Comparison of ENCODE assay signal across 35 mouse cellular contexts in genomic region chr19:23875819-23876218, GRCm38 (mm10).
"Had no signal": no experiment of that assay in that cellular context is flagged by ENCODE, and none has a peak within 500 bp of the region (broad histone marks: within the 10 kb centered on the region; RNA-seq: fewer than 3 reads in every experiment).

No protein-coding gene starts in this region.

- H3K9ac ChIP-seq: heart, embryonic 12.5 days; heart, embryonic 13.5 days; heart, embryonic 15.5 days; hindbrain, embryonic 12.5 days; hindbrain, embryonic 13.5 days; hindbrain, embryonic 14.5 days; hindbrain, embryonic 15.5 days; intestine, embryonic 15.5 days; kidney, embryonic 15.5 days had no signal

- ATAC-seq: hindbrain, embryonic 16.5 days; hindbrain, postnatal 0 days; inflammation-experienced regulatory T-cells, adult 6 months; intestine, embryonic 15.5 days; intestine, embryonic 16.5 days; intestine, postnatal 0 days had no signal

- H3K4me1 ChIP-seq: heart, embryonic 13.5 days; hindbrain, embryonic 10.5 days; hindbrain, embryonic 12.5 days; intestine, embryonic 15.5 days; kidney, embryonic 15.5 days had no signal

- H3K4me3 ChIP-seq: heart, embryonic 10.5 days; heart, embryonic 12.5 days; heart, embryonic 13.5 days; heart, embryonic 15.5 days; hindbrain, embryonic 10.5 days; hindbrain, embryonic 12.5 days; hindbrain, embryonic 13.5 days; hindbrain, embryonic 15.5 days; intestine, embryonic 15.5 days; kidney, embryonic 15.5 days; layer of hippocampus, adult 2 months had no signal

- H3K9me3 ChIP-seq: heart, embryonic 10.5 days; heart, embryonic 12.5 days; heart, embryonic 13.5 days; heart, embryonic 15.5 days; hindbrain, embryonic 10.5 days; hindbrain, embryonic 12.5 days; hindbrain, embryonic 13.5 days; hindbrain, embryonic 15.5 days; intestine, embryonic 15.5 days; kidney, embryonic 15.5 days had no signal

- H3K36me3 ChIP-seq: heart, embryonic 10.5 days; heart, embryonic 12.5 days; heart, embryonic 13.5 days; heart, embryonic 15.5 days; hindbrain, embryonic 10.5 days; hindbrain, embryonic 12.5 days; hindbrain, embryonic 13.5 days; hindbrain, embryonic 15.5 days; intestine, embryonic 15.5 days; kidney, embryonic 15.5 days had no signal

- H3K27ac ChIP-seq: heart, embryonic 10.5 days; heart, embryonic 13.5 days; heart, embryonic 15.5 days; hindbrain, embryonic 10.5 days; hindbrain, embryonic 12.5 days; hindbrain, embryonic 13.5 days; hindbrain, embryonic 14.5 days; hindbrain, embryonic 15.5 days; hindbrain, postnatal 0 days; intestine, embryonic 15.5 days; kidney, embryonic 15.5 days; kidney, postnatal 0 days; layer of hippocampus, adult 2 months had no signal

- H3K27me3 ChIP-seq: heart, embryonic 12.5 days; heart, embryonic 13.5 days; heart, embryonic 15.5 days; hindbrain, embryonic 12.5 days; hindbrain, embryonic 13.5 days; hindbrain, embryonic 15.5 days; intestine, embryonic 15.5 days; kidney, embryonic 15.5 days had no signal

- DNase-seq: heart, postnatal 10 days; heart, postnatal 14 days; heart, postnatal 36 days; heart, postnatal 4 days; kidney, adult 11 months; kidney, adult 18-20 months; kidney, adult 2 months; kidney, adult 8-10 months; kidney, adult 9 months; kidney, postnatal 10 days; kidney, postnatal 14 days; kidney, postnatal 25 days; kidney, postnatal 36 days; kidney, postnatal 4 days; layer of hippocampus, adult 9-11 months; layer of hippocampus, postnatal 36 days had no signal

- H3K4me2 ChIP-seq: heart, embryonic 11.5 days; heart, embryonic 12.5 days; heart, embryonic 13.5 days; heart, embryonic 15.5 days; hindbrain, embryonic 12.5 days; hindbrain, embryonic 13.5 days; hindbrain, embryonic 14.5 days; hindbrain, embryonic 15.5 days; intestine, embryonic 15.5 days; kidney, embryonic 15.5 days had no signal
